Mouse (Mus musculus) spleen, adult 2 months (tissue): Measurements from ENCODE around the gene Socs3.

Experiments used
- CTCF ChIP-seq: fragments of 200-500 bp; IDR thresholded peaks from 2 replicates; pipeline ENCODE4 v1.5.1; 2011; ENCODE audit warnings: mild to moderate bottlenecking, inconsistent platforms; ENCODE audit not compliant: insufficient read depth, insufficient read length, insufficient replicate concordance; ENCODE audit errors: extremely low read depth
- POLR2A ChIP-seq: fragments of 200-500 bp; IDR thresholded peaks from 2 replicates; pipeline ENCODE4 v1.6.1; 2011; ENCODE audit warnings: low read depth, low read length, inconsistent platforms

GRCm38 (mm10) chr11:117952174-117952933 is 17.5 kb downstream of the Socs3 start:
- TF ChIP-seq POLR2A (peak; percentile 47; the same call in 1 of the 2 replicates), CTCF (no peak)
